Mouse (Mus musculus) ES-Bruce4 (cell line): ENCODE data around the gene Dzank1.

Experiments used
- CTCF ChIP-seq: IDR thresholded peaks from one replicate; pipeline ENCODE4 v1.8.1; 2011; ENCODE audit warnings: low read depth, low read length
- EP300 ChIP-seq: IDR thresholded peaks from 2 replicates; pipeline ENCODE4 v1.6.1; 2011; ENCODE audit warnings: low read depth, low read length; ENCODE audit not compliant: insufficient read depth

GRCm38 (mm10) chr2:144450378-144450777 is 76.8 kb downstream of the Dzank1 start:
- TF ChIP-seq EP300 (no peak), CTCF (no peak)
